Mouse (Mus musculus) adrenal gland, postnatal 14 days (tissue): ENCODE data around the gene Acpp. TPM values are rescaled to one million over a fixed set of nuclear protein-coding genes. Genes with fewer than 3 reads are reported as not detected.

ENCODE experiments used
- DNase-seq: peaks from one replicate; pipeline ENCODE4 v3.0.0; 2021; ENCODE audit warnings: mixed read lengths
- total RNA-seq: library from RNA; stranded (reverse); gene quantifications from 2 replicates; pipeline ENCODE4 v1.2.3, GENCODE M21; 2021

Acpp gene
- total RNA-seq, 1 experiment from 2014 or later: 1.6 TPM

DNA sequence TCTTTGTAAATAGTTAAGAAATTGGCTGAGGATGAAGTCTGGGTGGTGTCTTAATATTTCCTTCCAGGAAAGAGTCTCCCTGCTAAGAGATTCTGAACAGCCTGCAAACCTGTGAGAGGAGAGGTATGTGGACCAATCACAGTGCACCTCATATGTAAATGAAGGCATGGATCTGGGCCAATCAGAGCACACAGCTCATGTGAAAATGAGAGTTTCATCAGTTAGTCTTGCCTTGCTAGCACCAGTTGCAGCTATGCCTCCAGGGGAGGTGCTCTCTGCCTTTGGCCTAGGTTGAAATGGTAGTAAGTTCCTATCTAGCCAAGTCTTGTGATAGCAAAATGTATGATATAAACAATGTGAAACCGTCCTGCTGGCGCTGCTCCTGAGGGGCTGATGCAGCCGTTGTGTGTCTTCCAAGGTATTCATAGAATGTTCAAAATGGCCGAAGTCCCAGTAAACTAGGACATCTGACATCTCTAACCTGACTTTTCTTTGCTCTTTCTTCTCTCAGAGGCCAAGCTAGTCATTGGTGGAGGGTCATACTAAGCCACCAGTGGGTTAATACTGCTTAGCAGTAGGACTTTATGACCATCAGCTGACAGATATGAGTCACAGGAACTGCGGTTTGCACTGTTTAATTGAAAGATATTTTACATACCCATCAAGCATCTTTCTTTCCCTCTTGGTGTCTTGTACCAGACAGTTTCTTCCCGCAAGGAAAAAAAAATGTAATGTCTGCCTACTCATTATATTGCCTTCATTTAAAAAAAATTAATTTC lies 32.0 kb downstream of the Acpp start:
- no peak for DNase-seq

DNA sequence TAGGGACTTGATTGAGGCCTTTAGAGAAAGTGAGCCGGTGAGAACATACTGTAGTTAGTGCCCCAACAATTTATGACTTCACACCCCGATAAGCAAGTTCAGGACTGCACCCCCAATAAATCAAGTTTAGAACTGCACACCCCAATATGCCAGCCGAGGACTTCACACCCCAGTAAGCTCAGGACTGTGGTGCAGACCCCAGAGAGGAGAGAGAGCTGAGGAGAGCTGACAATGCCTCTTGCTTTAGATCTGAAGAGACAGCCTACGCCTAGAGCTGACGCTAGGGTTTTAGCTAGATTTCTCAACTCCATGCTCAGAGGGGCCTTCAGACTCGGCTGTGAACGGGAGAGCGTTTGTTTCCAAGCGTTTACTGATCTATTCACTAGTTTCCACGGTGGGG lies 32.7 kb downstream of the Acpp start:
- no peak for DNase-seq

DNA sequence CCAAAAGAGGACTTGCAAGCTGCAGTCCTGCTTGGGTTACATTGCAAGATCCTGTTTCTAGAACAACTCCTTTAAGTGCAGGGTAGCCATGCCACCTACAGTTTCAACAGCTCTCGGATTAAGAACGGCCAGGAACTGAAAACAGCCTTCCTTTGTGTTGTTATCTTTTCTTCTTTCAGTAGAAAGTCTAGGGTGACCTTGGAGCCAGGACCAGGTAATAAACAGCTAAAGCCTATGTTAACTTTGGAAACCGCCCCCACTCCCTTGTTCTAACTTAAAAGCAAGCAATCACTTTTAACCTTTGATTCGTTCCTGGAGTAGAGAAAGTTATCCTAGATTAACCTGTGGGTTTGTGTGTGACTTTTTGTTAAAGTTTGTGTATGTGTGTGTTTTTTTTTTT lies 33.2 kb downstream of the Acpp start:
- DNase-seq: no peak

DNA sequence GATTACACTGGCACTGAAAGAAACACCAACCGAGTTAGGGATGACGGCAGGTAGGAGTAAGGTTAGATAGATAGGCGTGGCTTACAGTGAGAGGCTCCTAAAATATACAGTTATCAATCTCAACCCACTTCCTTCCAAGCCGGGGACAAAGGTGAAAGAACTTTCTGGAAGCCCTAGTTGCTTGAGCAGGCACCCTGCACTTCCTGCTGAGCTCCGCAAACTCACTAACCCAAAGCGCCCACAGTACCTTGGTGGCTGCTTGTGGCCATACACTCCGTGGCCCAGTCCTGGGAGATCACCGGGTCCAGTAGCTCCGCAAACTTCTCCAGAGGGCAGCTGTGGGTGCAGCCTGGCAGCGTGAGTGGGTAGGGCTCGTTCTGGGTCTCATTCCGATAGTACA lies 37.0 kb downstream of the Acpp start:
- DNase-seq: no peak

DNA sequence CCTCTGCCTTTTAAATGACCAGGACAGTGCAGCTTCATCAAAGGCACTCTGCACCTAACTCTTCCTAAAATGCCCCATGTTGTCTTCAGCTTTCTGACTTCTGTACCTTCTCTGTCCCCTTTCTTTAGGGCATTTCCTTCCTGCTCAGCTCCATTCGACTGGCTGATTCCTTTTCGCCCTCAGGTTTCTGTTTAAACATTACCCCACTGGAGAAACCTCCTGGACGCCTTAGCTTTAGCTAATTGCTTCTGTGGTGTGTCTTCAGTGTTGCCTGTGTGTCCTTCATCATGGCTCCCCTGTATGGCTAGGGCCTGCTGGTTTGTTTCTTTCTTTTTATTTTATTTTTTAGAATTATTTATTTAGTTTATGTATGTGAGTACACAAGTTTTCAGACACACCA lies 40.5 kb downstream of the Acpp start:
- no peak for DNase-seq

DNA sequence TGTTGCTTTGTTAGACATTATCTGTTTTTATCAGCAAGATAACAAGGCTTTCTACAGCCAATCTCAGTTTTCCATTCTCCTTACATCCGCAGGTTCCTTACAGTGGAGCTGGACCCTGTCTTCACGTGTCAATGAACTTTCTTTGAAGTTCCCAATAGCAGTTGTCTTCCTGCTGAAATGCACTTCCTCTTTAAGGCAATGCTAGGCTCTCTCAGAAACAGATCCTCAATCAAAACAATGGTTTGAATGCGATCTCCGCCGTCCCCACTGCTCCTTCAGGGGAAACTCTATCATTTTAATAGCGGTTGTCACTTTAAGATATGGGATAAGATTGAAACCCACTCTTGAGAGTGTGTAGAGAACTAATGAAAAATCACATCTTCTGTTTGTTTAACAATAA lies 52.6 kb downstream of the Acpp start:
- DNase-seq: no peak

DNA sequence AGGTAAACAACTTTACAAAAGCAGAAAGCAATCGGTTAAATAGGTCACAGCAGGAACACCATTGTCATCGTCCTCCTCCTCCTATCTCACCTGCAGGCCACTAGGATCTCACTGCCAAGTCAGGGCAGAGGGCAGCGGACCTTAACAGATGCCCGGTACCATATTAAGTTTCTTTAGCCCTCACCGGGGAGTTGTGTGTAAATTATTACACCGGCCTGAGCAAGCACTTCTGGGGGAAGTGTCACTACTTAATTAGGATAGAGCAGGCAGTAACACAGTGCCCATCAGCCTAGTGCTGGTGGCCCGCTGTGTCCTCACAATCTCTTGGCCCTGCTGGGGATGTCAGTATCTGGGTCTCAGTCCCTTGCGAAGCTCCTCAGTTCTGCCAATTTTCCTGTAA lies 55.0 kb downstream of the Acpp start:
- DNase-seq: no peak

DNA sequence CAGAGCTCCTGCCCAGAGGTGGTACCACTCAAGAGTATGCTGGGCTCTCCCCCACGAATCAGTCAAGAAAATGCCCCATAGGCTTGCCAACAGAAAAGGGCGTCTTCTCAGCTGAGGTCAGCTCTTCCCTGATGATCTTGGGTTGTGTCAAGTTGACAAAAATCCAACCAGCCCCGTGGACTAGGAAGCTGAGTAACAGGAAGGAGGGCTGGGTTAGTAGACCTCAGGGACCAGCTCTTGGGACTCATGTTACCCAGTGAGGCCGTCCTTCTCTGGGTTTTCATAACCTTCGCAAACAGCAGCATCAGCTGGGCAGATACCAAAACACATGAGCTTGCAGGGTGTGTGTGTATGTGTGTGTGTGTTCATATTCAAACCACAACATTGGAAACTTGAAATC lies 55.8 kb downstream of the Acpp start:
- no peak for DNase-seq

DNA sequence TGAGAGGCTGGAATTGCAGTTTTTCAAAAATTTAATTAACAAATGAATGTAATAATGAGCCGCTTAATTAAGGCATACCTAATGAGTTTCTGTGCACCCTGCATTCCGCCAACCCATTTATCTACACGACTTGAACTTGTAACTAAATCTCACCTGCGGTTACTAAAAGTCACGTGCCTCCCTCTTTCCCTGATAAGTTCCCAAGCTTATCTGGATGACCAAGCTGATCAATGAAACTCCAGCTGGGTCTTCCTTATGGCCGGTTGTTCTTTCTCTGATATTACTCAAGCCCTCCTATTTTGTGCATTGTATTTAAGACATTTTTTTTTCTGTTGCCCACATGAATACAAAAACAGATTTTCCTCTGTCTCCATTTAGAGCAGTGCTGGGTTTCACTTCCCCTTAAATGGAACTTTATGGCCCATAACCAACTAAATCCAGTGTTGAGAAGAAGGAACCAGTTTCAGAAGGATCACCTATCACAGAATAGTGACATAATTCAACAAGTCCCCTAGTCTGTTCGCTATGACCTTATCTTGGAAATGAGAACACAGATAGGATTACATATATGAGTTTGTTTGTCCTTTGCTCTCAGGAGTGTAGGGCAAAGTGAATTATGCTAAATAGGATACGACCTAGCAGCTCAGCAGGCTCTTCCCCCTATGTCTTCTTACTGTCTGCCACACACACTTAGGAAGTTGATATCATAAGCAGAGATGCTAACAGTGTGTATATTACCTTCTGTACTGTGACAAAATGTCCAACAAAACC lies 56.6 kb downstream of the Acpp start:
- DNase-seq: no peak

DNA sequence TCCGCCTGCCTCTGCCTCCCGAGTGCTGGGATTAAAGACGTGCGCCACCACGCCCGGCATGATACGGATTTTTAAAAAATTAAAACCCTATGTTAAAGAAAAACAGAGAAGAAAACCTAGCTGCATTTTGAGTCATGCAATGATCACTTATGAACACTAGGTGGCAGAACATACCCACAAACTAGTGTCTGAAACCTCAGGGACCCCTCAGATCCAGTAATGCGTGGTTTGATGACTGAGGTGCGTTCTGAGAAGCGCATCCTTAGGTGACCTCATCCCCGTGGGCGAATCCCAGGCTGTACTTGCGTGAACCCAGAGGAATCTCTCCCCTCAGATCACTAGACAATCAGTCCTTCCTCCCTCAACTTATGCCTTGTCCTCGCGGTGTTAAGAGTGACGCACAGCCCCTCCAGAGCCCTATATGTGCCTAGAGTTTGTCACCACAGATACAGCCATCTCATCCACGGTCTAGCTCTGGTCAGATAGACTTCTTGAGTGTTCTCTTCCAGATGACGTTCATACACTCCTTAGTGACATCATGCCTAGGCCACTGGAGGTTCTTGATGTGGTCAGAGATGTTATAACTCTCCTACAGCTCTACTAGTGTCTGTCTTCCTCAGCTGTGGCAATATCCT lies 59.9 kb downstream of the Acpp start:
- DNase-seq: peak; percentile 7

DNA sequence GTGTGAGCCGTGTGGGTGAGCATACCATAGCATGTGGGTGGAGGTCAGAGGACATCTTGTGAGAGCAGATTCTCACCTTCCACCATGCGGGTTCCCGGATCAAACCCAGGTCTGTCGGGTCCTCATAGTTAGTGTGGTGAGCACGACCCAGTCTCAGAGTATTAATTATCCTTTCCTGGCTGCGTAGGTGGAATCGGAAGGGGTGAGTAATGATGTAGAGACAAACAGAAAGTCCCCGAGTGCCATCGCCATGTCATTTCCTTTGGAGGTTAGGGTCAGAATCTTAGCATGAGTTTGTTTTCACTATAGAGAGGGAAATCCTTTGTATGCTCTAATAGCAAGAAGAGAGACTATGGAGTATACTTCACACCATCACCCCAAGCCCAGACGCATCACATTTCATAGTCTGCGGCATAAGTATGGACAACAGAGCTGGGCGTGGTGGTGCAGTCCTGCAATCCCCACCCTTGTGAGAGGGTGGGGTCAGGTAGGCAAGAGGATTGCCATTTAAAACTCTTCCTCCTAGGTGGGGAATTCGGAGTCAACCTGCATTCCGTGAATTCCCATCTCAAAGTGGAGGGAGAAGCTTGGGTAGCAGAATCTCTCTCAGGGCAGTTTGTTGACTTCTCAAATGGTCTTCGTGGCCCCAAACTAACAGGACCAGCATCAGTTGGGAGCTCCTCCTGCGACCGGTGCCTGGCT lies 62.3 kb downstream of the Acpp start:
- no peak for DNase-seq

DNA sequence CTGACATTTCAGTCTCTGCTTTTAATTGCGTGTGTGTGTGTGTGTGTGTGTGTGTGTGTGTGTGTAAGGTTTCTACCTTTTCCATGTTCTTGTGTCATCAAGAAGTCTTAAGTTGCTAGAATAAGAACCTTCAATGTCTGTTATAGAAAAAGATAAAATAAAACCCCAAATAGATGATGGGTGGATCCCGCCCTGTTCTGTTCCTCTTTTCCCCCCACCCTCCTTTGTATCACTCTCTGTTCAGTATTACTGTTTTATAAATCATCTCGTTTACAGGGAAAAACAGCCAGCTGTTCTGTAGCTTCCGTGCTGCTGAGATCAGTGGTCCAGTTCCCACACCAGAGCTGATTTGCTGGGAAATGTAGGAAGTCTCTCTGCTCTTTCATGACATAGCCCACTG lies 65.5 kb downstream of the Acpp start:
- no peak for DNase-seq

DNA sequence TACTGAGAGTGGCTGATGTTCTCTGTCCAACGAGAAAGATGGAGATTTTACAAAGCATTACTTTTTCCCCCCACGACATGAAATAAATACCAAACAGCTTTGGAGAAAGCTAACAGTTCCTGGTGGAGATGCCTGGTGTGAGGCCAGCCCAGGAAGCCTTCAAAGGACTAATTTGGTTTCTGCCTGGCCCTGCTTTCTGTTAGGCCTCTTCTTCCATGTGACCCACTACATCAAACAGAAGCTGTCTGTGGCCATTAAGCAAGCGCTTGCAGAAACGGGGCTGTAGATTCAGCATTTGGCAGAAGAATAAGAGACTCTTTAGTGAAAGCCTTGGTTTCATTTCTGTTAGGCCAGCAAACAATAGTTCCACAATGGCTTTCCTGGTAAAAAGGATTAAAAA lies 65.9 kb downstream of the Acpp start:
- DNase-seq: no peak

DNA sequence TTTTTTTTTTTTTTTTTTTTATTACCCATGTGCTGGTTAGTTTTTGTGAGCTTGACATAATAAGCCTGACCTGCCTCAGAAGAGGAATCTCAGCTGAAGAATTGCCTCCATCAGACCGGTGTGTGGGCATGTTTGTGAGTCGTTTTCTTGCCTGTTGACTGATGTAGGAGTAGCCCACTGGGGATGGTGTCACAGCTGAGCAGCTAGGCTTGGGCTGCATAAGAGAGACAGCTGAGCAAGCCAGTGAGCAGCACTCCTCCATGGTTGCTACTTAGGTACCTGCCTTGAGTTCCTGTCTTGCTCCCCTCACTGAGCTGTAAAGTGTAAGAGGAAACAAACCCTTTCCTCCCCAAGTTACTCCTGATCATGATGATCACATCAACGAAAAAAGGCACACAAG lies 67.6 kb downstream of the Acpp start:
- DNase-seq: no peak

DNA sequence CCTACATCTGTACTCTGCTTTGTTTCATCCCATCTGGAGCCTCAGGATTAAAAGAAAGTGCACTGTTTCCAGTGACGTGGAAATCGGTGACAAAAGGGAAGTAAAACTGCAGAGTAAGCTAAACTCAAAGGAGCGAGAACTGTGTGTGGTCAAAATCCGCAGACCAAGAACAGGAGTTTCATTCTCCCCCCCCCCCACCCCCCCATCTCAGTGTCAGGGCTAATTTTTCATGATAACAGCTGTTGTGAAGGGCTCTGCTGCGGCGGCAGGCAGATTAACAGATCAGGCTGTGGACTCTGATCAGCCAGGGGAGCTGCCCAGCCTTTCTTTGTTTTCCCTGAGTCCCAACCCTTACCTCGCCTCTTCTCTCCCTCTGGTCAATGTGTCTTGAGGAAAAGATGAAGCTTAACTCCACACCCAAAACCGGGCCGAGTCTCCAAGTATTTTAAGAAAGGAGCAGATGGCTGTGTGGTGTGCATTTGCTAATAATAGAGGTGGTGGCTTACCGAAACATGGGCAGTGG lies 68.1 kb downstream of the Acpp start:
- no peak for DNase-seq

DNA sequence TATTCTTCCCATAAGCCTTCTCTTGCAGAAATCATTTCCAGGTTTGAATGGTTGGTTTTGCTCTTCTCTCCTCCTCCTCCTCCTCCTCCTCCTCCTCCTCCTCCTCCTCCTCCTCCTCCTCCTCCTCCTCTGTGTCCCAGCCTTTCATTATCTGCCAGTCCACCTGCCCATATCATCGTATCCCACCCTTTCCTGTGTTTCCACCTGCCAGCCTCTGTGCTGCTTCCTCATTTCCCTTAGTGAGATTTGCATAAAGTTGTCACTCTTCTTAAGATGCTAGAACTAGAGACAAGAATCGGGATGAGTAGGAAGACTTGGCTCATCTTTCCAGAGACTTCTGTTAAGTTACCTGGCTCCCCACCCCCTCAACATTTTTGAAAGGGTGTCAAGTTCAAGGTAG lies 73.0 kb downstream of the Acpp start:
- no peak for DNase-seq

DNA sequence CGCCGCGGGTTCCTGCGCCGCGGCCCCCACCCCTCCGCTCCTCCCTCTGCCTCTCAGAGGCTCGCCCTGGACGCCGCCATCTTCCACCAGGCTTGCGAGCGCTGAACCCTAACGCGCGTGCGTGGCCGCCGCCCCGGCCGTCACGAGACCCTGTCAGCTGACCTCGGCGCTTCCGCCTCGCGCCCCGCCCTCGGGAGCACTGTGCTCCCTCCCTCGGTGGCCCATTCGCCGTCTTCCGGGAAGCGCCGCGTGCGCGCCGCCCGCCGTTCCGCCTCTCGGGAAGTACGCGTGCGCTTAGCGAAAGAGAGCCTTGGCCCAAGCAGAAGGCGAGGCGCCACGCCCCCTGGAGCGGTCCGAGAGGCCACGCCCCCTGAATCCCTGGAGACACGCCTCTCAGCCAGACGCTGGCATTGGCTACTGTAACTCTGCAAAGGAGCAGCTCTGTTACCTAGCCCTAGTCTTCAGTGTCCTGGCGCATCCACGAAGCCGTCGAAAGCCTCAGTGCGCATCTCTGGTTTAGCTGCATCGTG lies 74.7 kb downstream of the Acpp start, which contains the start of gene Dnajc13:
TSS of gene Dnajc13 (minus strand) at position 108 of the 530 bp plus-strand sequence.
- DNase-seq: peak; percentile 99

DNA sequence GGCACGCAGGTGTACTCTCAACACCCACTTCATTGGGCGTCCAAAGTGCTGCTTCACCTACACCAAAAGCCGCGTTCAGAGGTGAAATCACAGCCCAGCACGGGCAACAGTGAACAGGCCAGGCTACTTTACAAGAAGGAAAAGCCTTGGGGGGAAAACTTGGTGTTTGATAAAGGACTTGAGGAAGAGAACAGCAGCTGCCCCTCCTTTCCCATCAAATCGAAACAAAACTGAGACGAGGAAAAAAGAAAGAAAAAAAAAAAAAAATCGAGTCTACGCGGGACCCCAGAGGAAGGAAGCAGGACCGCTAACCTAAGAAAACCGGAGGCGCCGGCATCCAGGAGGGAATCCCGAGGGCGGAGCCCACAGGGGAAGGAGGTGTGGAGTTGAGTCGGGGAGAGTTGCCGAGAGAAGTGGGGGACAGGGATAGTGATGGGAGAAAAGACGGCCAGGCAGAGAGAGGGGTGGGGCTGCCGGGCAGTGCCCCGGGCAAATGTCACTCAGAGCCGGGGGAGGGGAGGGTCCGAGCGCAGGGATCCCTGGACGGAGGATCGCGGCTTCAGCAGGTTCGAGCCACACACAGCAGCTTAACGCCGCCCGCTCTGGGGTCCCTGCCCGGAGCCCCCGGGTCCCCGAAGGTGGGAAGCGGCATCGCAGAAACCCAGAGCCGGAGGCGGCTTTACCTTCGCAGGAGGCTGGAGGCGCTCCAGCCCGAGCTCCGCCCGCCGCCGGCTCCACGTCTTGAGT lies 75.4 kb downstream of the Acpp start:
- DNase-seq: peak; percentile 73

DNA sequence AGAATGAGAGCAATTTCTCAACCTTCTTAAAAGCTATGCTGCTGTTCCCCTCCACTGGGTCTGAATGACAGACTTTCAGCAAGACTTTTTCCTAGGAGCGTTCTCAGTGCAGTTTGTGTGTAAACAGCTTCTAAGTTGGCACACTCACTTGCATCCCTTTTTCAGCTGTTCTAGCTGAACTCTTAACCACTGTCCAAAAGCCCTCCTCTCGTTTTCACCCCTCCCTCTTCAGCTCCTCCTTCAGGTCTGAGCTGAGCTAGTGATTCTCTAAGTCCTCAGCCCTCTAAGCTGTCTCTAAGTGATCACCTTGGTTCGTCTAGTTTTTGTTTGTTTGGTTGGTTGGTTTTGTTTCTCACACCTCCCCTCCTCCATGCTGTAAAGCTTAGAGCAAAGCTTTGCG lies 77.2 kb downstream of the Acpp start:
- no peak for DNase-seq

DNA sequence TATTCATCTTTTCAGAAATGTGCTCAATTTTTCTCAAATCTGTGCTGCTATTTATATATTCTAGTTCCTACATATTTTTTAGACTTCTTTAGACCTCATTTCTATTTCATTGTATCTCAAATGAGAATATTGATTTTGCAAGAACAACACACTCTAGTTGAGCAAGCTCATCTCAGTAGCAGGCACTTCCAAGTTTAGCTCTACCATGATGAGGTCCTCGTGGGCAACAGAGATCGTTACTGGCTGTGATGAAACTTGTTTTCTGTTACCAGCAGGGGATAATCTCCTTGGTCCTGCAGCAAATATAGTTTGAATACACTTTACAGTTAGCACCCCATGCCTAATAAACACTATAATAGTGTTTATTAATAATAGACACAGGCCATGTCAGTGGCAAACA lies 81.5 kb downstream of the Acpp start:
- no peak for DNase-seq

DNA sequence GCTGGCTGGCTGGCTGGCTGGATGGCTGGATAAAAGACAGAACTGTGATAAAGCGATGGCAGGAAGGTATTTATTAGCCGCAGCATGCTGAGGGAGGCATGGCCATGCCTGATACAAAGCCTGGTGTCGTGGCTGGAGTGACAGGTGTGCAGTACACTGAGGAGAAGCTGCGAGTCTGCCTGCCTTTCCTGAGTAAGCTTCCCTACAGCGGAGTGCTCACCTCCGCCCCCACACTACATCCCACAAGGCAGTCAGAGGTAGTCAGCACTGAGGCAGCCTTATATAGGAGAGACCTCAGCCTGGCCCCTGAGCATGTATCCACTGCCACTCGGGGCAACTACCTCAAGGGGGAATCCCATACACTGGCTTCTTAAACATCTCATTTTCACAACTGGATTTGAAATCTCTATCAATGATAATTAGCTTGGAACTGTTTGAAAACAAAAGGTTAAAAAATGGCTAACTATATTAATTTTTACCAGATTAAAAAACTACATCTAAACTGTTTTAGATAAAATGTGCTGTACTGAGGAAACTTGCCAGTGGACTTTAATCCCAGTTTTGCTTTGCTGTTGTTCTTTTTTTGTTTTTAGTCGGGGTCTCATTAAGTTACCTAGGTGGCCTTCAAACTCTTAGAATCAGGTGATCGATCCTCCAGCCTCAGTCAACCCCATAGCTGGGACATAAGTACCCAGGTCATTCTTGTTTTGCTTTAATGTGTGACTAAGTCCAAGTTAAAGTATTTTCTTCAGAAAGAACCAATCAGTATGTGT lies 83.0 kb downstream of the Acpp start:
- DNase-seq: no peak
